Mouse (Mus musculus): Measurements from ENCODE around the gene Eef1g.
A peak's percentile ranks its signal among the peaks of the same experiment; 100 is the strongest.

The Eef1g gene

GRCm38 (mm10) chr19:8974638-8975037 is 7.8 kb downstream of the Eef1g start:
- Histone ChIP-seq H3K9me3 (ENCODE audit: low read length) (no peaks in the 10 kb centered on the region), H3K4me1 (replicated peaks; ENCODE audit: low read depth, low read length) (peaks cover 100% of the 10 kb centered on the region), H3K36me3 (ENCODE audit: insufficient read depth, low read length) (peaks cover 100% of the 10 kb centered on the region), H3K27me3 (ENCODE audit: insufficient read depth, low read length) (no peaks in the 10 kb centered on the region), H3K4me3 (replicated peaks; ENCODE audit: low read length) (no peak overlapping the region)
- no peak for TF ChIP-seq CTCF (conservative IDR thresholded peaks at IDR 0.05; ENCODE audit: low read length)
- no peak for TF ChIP-seq POU5F1 (IDR thresholded peaks at IDR 0.05; ENCODE audit: borderline replicate concordance, low read length)
- no peak for TF ChIP-seq NANOG (IDR thresholded peaks at IDR 0.05; ENCODE audit: borderline replicate concordance, low read length)

- Histone ChIP-seq H3K27me3 (ENCODE audit: insufficient read depth, low read length) (no peaks in the 10 kb centered on the region), H3K9me3 (ENCODE audit: low read length) (no peaks in the 10 kb centered on the region), H3K4me3 (replicated peaks; ENCODE audit: low read length) (no peak overlapping the region), H3K4me1 (replicated peaks; ENCODE audit: low read depth, low read length) (peaks cover 100% of the 10 kb centered on the region), H3K36me3 (ENCODE audit: insufficient read depth, low read length) (peaks cover 100% of the 10 kb centered on the region)
- TF ChIP-seq POU5F1 (IDR thresholded peaks at IDR 0.05; ENCODE audit: borderline replicate concordance, low read length) (no peak), CTCF (conservative IDR thresholded peaks at IDR 0.05; ENCODE audit: low read length) (no peak), NANOG (IDR thresholded peaks at IDR 0.05; ENCODE audit: borderline replicate concordance, low read length) (no peak)
Measured at GRCm38 (mm10) chr19:8975491-8975890, 8.7 kb downstream of the Eef1g start.

- Histone ChIP-seq H3K36me3 (ENCODE audit: insufficient read depth, low read length) (peaks cover 100% of the 10 kb centered on the region), H3K9me3 (ENCODE audit: low read length) (no peaks in the 10 kb centered on the region), H3K27me3 (ENCODE audit: insufficient read depth, low read length) (no peaks in the 10 kb centered on the region), H3K4me1 (replicated peaks; ENCODE audit: low read depth, low read length) (peaks cover 100% of the 10 kb centered on the region), H3K4me3 (replicated peaks; ENCODE audit: low read length) (0 out of 2 replicates have a peak overlapping the region, but pooled peaks have one; percentile 11)
- no peak for TF ChIP-seq POU5F1 (IDR thresholded peaks at IDR 0.05; ENCODE audit: borderline replicate concordance, low read length)
- peak; percentile 58 for TF ChIP-seq CTCF (conservative IDR thresholded peaks at IDR 0.05; ENCODE audit: low read length)
- TF ChIP-seq NANOG (IDR thresholded peaks at IDR 0.05; ENCODE audit: borderline replicate concordance, low read length): no peak
Measured at GRCm38 (mm10) chr19:8976535-8976934, 9.7 kb downstream of the Eef1g start.

- H3K4me1 ChIP-seq (replicated peaks; ENCODE audit: low read depth, low read length): peaks cover 92% of the 10 kb centered on the region
- no peaks in the 10 kb centered on the region for H3K27me3 ChIP-seq (ENCODE audit: insufficient read depth, low read length)
- TF ChIP-seq NANOG (IDR thresholded peaks at IDR 0.05; ENCODE audit: borderline replicate concordance, low read length): no peak
- H3K36me3 ChIP-seq (ENCODE audit: insufficient read depth, low read length): peaks cover 70% of the 10 kb centered on the region
- H3K9me3 ChIP-seq (ENCODE audit: low read length): no peaks in the 10 kb centered on the region
- H3K4me3 ChIP-seq (replicated peaks; ENCODE audit: low read length): no peak overlapping the region
Measured at GRCm38 (mm10) chr19:8980771-8981170, 13.9 kb downstream of the Eef1g start.

- peaks cover 62% of the 10 kb centered on the region for H3K36me3 ChIP-seq (ENCODE audit: insufficient read depth, low read length)
- TF ChIP-seq POU5F1 (IDR thresholded peaks at IDR 0.05; ENCODE audit: borderline replicate concordance, low read length): no peak
- TF ChIP-seq CTCF (conservative IDR thresholded peaks at IDR 0.05; ENCODE audit: low read length): no peak
- TF ChIP-seq NANOG (IDR thresholded peaks at IDR 0.05; ENCODE audit: borderline replicate concordance, low read length): no peak
- H3K4me1 ChIP-seq (replicated peaks; ENCODE audit: low read depth, low read length): peaks cover 84% of the 10 kb centered on the region
- H3K4me3 ChIP-seq (replicated peaks; ENCODE audit: low read length): no peak overlapping the region
- H3K27me3 ChIP-seq (ENCODE audit: insufficient read depth, low read length): peaks cover 4% of the 10 kb centered on the region; the same call in 1 of the 2 replicates
- H3K9me3 ChIP-seq (ENCODE audit: low read length): no peaks in the 10 kb centered on the region
Measured at GRCm38 (mm10) chr19:8981450-8982168, 14.8 kb downstream of the Eef1g start.

- Histone ChIP-seq H3K4me1 (replicated peaks; ENCODE audit: low read depth, low read length) (peaks cover 79% of the 10 kb centered on the region), H3K4me3 (replicated peaks; ENCODE audit: low read length) (no peak overlapping the region), H3K9me3 (ENCODE audit: low read length) (no peaks in the 10 kb centered on the region), H3K27me3 (ENCODE audit: insufficient read depth, low read length) (peaks cover 8% of the 10 kb centered on the region; the same call in 1 of the 2 replicates), H3K36me3 (ENCODE audit: insufficient read depth, low read length) (peaks cover 52% of the 10 kb centered on the region)
- TF ChIP-seq NANOG (IDR thresholded peaks at IDR 0.05; ENCODE audit: borderline replicate concordance, low read length): no peak
- no peak for TF ChIP-seq CTCF (conservative IDR thresholded peaks at IDR 0.05; ENCODE audit: low read length)
- TF ChIP-seq POU5F1 (IDR thresholded peaks at IDR 0.05; ENCODE audit: borderline replicate concordance, low read length): no peak
Measured at GRCm38 (mm10) chr19:8982303-8983149, 15.7 kb downstream of the Eef1g start.

- TF ChIP-seq NANOG (IDR thresholded peaks at IDR 0.05; ENCODE audit: borderline replicate concordance, low read length) (no peak), POU5F1 (IDR thresholded peaks at IDR 0.05; ENCODE audit: borderline replicate concordance, low read length) (no peak), CTCF (conservative IDR thresholded peaks at IDR 0.05; ENCODE audit: low read length) (no peak)
- Histone ChIP-seq H3K4me3 (replicated peaks; ENCODE audit: low read length) (no peak overlapping the region), H3K9me3 (ENCODE audit: low read length) (no peaks in the 10 kb centered on the region), H3K4me1 (replicated peaks; ENCODE audit: low read depth, low read length) (peaks cover 79% of the 10 kb centered on the region), H3K27me3 (ENCODE audit: insufficient read depth, low read length) (peaks cover 14% of the 10 kb centered on the region), H3K36me3 (ENCODE audit: insufficient read depth, low read length) (peaks cover 46% of the 10 kb centered on the region)
Measured at GRCm38 (mm10) chr19:8983150-8983650, 16.4 kb downstream of the Eef1g start.

- Histone ChIP-seq H3K36me3 (ENCODE audit: insufficient read depth, low read length) (peaks cover 34% of the 10 kb centered on the region), H3K27me3 (ENCODE audit: insufficient read depth, low read length) (peaks cover 21% of the 10 kb centered on the region), H3K4me3 (replicated peaks; ENCODE audit: low read length) (no peak overlapping the region), H3K9me3 (ENCODE audit: low read length) (no peaks in the 10 kb centered on the region), H3K4me1 (replicated peaks; ENCODE audit: low read depth, low read length) (peaks cover 75% of the 10 kb centered on the region)
- TF ChIP-seq CTCF (conservative IDR thresholded peaks at IDR 0.05; ENCODE audit: low read length) (no peak), NANOG (IDR thresholded peaks at IDR 0.05; ENCODE audit: borderline replicate concordance, low read length) (no peak), POU5F1 (IDR thresholded peaks at IDR 0.05; ENCODE audit: borderline replicate concordance, low read length) (no peak)
Measured at GRCm38 (mm10) chr19:8984255-8984868, 17.5 kb downstream of the Eef1g start.
